Mouse (Mus musculus) ES-CJ7 (cell line): ENCODE data around the gene Cenpp.

Source experiments
- DNase-seq: peaks from one replicate; pipeline ENCODE4 v3.0.0; 2011; ENCODE audit warnings: low read depth, low spot score

Cenpp gene

GRCm38 (mm10) chr13:49461458-49462132, 191.0 kb downstream of the Cenpp start:
- no peak for DNase-seq

GRCm38 (mm10) chr13:49460692-49461414, 191.7 kb downstream of the Cenpp start:
- no peak for DNase-seq

- no peak for DNase-seq
Observed at GRCm38 (mm10) chr13:49460276-49460675, 192.3 kb downstream of the Cenpp start.

GRCm38 (mm10) chr13:49449318-49449749, 203.3 kb downstream of the Cenpp start:
- peak; percentile 71 for DNase-seq

GRCm38 (mm10) chr13:49444451-49444850, 208.1 kb downstream of the Cenpp start:
- DNase-seq: no peak

- DNase-seq: no peak
Observed at GRCm38 (mm10) chr13:49436170-49436569, 216.4 kb downstream of the Cenpp start.

- DNase-seq: no peak
Observed at GRCm38 (mm10) chr13:49435745-49436144, 216.8 kb downstream of the Cenpp start.

DNA sequence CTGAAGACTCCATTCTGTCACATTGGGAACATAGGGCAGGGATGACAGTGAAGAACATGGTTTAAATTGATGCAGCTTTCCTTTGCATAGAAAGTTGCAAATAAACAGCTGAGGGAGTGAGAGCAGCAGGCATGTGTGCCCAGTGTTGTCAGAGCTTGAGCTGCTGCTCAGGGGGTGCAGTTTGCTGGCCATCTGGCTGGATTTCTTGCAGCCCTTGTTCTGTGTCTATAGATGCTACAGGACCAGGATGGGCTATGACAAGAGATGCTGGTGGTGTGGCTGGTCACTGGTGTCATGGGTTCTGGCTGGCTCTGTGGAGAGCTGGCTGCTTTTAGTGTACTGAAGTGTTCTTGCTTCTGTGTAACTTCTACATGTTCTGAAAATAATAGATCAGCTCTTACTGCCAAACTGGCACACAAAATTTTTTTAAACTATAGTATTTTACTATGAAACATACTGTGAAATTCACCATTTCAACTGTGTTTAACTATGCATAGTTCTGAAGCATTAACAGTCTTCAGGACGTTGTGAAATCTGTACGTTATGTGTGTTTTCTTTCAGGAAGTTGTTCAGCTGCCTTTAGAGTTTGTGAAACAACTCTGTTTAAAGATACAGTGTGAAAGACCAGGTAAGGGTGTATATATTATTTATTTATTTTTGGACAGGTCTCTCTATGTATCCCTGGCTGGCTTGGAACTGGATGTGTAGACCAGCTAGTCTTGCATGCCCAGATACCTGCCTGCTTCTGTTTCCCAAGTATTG, 219.1 kb downstream of the Cenpp start:
- DNase-seq: no peak

GRCm38 (mm10) chr13:49430529-49430928, 222.1 kb downstream of the Cenpp start:
- DNase-seq: no peak

DNA sequence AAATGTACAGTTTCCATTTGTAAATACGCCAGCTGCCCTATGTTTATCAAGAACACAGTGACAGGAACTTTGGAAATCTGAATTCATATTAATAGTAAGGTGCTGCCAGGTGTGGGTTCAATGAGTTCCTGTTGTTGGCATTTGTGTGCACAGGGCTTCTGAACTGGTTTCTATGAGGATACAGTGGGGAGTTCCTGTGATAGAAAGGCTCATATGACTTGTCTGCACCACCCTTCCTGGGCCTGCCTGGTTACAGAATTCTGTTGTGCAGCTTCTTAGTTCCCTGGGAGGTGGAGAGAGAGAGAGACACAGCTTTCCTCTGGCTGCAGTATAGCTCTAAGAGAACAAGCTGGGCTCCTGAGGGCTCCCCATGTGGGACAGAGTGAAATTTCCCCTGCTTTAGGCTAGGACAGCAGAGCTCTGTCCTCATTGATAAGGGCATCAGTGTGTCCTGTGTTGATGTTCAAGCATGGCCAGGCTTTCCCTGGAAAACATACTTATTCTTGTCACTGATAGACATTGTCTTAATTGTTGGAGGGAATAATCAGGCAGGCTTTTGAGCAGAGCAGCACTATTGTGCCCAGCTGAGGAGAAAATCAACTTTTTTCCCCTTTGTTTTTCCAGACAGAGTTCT, 224.4 kb downstream of the Cenpp start:
- DNase-seq: no peak

DNA sequence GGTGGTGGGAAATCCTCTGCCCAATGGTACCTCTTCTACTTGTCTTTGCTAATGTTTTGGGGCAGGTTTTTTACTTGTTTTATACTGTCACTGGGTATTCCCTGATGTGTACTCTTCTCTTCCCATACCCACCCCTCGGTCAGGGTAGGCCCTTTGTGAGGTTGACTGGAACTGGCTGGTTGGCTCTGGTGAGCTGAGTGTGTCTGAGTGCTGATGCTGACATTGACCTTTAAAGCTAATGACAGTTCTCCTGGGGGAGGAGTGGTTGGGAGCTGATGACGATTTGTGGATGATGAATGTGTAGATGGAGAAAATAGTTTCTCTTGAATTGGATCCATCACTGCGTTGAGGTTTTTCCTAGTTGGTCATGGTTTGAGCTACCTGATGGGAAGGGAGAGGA, 225.8 kb downstream of the Cenpp start:
- peak; percentile 15 for DNase-seq

- no peak for DNase-seq
Observed at GRCm38 (mm10) chr13:49421959-49422358, 230.6 kb downstream of the Cenpp start.

- DNase-seq: no peak
Observed at GRCm38 (mm10) chr13:49421606-49421917, 231.0 kb downstream of the Cenpp start.

- peak; percentile 97 for DNase-seq
Observed at GRCm38 (mm10) chr13:49420754-49421605, 231.6 kb downstream of the Cenpp start, which contains the start of gene Ippk. TSS of gene Ippk (plus strand) at chr13:49421249.
